Comparison of ENCODE assay signal across 11 mouse cellular contexts in genomic region chr1:157181081-157181480, GRCm38 (mm10).
A peak's percentile ranks its signal among the peaks of the same experiment; 100 is the strongest.
DNase-seq lines count a peak whose midpoint lies in the region; ATAC-seq lines count a peak whose summit lies in the region.
"Had no signal": no experiment of that assay in that cellular context is flagged by ENCODE, and none has a peak within 500 bp of the region (broad histone marks: within the 10 kb centered on the region; RNA-seq: fewer than 3 reads in every experiment).

No protein-coding gene starts in this region.

- ATAC-seq in midbrain, embryonic 12.5 days (ENCODE audit: low FRiP score, low read depth), result no peak

- no peak overlapping the region for H3K4me2 ChIP-seq in midbrain, embryonic 12.5 days (replicated peaks)
- H3K4me2 ChIP-seq: embryonic facial prominence, embryonic 15.5 days; liver, embryonic 13.5 days had no signal

- H3K4me1 ChIP-seq in midbrain, embryonic 12.5 days, result peaks cover 34% of the 10 kb centered on the region
- H3K4me1 ChIP-seq: embryonic facial prominence, embryonic 15.5 days; liver, embryonic 13.5 days had no signal

- H3K36me3 ChIP-seq in midbrain, embryonic 12.5 days, result 0 out of 2 replicates have a peak, but pooled peaks cover 2% of the 10 kb centered on the region
- H3K36me3 ChIP-seq: embryonic facial prominence, embryonic 15.5 days; G1E; liver, embryonic 13.5 days had no signal

- intact Hi-C loops in heart, postnatal 25 days (cut with DNase I), result no loop called here

- H3K4me3 ChIP-seq in midbrain, embryonic 12.5 days, result no peak overlapping the region
- H3K4me3 ChIP-seq: embryonic facial prominence, embryonic 15.5 days; liver, embryonic 13.5 days; myocyte had no signal

- H3K27ac ChIP-seq in midbrain, embryonic 12.5 days (replicated peaks), result peak overlapping the region; percentile 56
- H3K27ac ChIP-seq: embryonic facial prominence, embryonic 15.5 days; liver, embryonic 13.5 days had no signal

- H3K9ac ChIP-seq in midbrain, embryonic 12.5 days (replicated peaks), result no peak overlapping the region
- H3K9ac ChIP-seq: embryonic facial prominence, embryonic 15.5 days; liver, embryonic 13.5 days had no signal

- no peaks in the 10 kb centered on the region for H3K9me3 ChIP-seq in midbrain, embryonic 12.5 days
- H3K9me3 ChIP-seq: embryonic facial prominence, embryonic 15.5 days; G1E; liver, embryonic 13.5 days had no signal

- no peaks in the 10 kb centered on the region for H3K27me3 ChIP-seq in midbrain, embryonic 12.5 days
- H3K27me3 ChIP-seq: embryonic facial prominence, embryonic 15.5 days; liver, embryonic 13.5 days had no signal

- peak; percentile 11 to 12 for DNase-seq in heart, adult 9 months (ENCODE audit: low spot score in 2 of 2)
- no peak for DNase-seq in heart, postnatal 25 days (ENCODE audit: low spot score)
- DNase-seq in cerebellum, postnatal 10 days, result peak; percentile 36 to 39
- DNase-seq in forelimb bud, embryonic 11.5 days (ENCODE audit: low read depth, low spot score), result peak; percentile 16
- DNase-seq in urinary bladder, adult 18-20 months (ENCODE audit: low spot score in 2 of 2), result no peak
- no peak for DNase-seq in ovary, postnatal 10 days (ENCODE audit: low spot score)
- DNase-seq: liver, embryonic 13.5 days had no signal

Comparison
In these comparisons a context has a peak if more than half of its experiments do, and no peak if none do; other contexts are left out.
1. DNase-seq: peak in heart, adult 9 months (2 of 2), cerebellum, postnatal 10 days (2 of 2) and forelimb bud, embryonic 11.5 days (single experiment); none in heart, postnatal 25 days (single experiment), urinary bladder, adult 18-20 months (0 of 2) and ovary, postnatal 10 days (single experiment).